Mouse (Mus musculus): ENCODE results near the gene Rpl3. TPM values are rescaled to one million over a fixed set of nuclear protein-coding genes. Genes with fewer than 3 reads are reported as not detected.

Rpl3 gene
- polyA plus RNA-seq, 1 experiment from 2014 or later, result 706 TPM

GRCm38 (mm10) chr15:80112499-80112898, 20.8 kb upstream of the Rpl3 start:
- H3K36me3 ChIP-seq (ENCODE audit: control insufficient read depth, insufficient read depth, low read length), result no peaks in the 10 kb centered on the region
- DNase-seq (ENCODE audit: low spot score) (no peak), ATAC-seq (ENCODE audit: low FRiP score, low TSS enrichment) (no peak)
- no peaks in the 10 kb centered on the region for H3K4me1 ChIP-seq (replicated peaks; ENCODE audit: control insufficient read depth, insufficient read depth)
- no peak overlapping the region for H3K4me2 ChIP-seq (replicated peaks; ENCODE audit: low read depth)
- 59% methylated on average over 2 of the region's 2 CpGs for WGBS
- H3K9ac ChIP-seq (ENCODE audit: low read length), result no peak overlapping the region
- H3K27me3 ChIP-seq (ENCODE audit: control insufficient read depth, insufficient read depth, low read length), result no peaks in the 10 kb centered on the region
- H3K4me3 ChIP-seq (ENCODE audit: low read depth, low read length), result no peak overlapping the region
- no peak overlapping the region for H3K27ac ChIP-seq (replicated peaks)
- no peaks in the 10 kb centered on the region for H3K9me3 ChIP-seq (ENCODE audit: control insufficient read depth, low read length)
- TF ChIP-seq EP300 (optimal IDR thresholded peaks at IDR 0.05), result no peak
- peak; percentile 61 for TF ChIP-seq CTCF (IDR thresholded peaks at IDR 0.05; ENCODE audit: low read depth)

GRCm38 (mm10) chr15:80111436-80111835, 19.8 kb upstream of the Rpl3 start:
- DNase-seq (ENCODE audit: low spot score), result no peak
- H3K4me1 ChIP-seq (replicated peaks; ENCODE audit: control insufficient read depth, insufficient read depth), result no peaks in the 10 kb centered on the region
- no peak overlapping the region for H3K9ac ChIP-seq (ENCODE audit: low read length)
- 89% methylated on average over 12 of the region's 12 CpGs for WGBS
- no peaks in the 10 kb centered on the region for H3K9me3 ChIP-seq (ENCODE audit: control insufficient read depth, low read length)
- H3K27ac ChIP-seq (replicated peaks), result no peak overlapping the region
- no peaks in the 10 kb centered on the region for H3K36me3 ChIP-seq (ENCODE audit: control insufficient read depth, insufficient read depth, low read length)
- no peak for TF ChIP-seq CTCF (IDR thresholded peaks at IDR 0.05; ENCODE audit: low read depth)
- no peak for TF ChIP-seq EP300 (optimal IDR thresholded peaks at IDR 0.05)
- no peak overlapping the region for H3K4me2 ChIP-seq (replicated peaks; ENCODE audit: low read depth)
- no peak for ATAC-seq (ENCODE audit: low FRiP score, low TSS enrichment)
- H3K27me3 ChIP-seq (ENCODE audit: control insufficient read depth, insufficient read depth, low read length), result no peaks in the 10 kb centered on the region
- H3K4me3 ChIP-seq (ENCODE audit: low read depth, low read length), result no peak overlapping the region

GRCm38 (mm10) chr15:80107575-80107974, 15.9 kb upstream of the Rpl3 start:
- no peak overlapping the region for H3K4me3 ChIP-seq (ENCODE audit: low read depth, low read length)
- no peaks in the 10 kb centered on the region for H3K27me3 ChIP-seq (ENCODE audit: control insufficient read depth, insufficient read depth, low read length)
- TF ChIP-seq CTCF (IDR thresholded peaks at IDR 0.05; ENCODE audit: low read depth) (no peak), EP300 (optimal IDR thresholded peaks at IDR 0.05) (no peak)
- no peak overlapping the region for H3K27ac ChIP-seq (replicated peaks)
- no peak for DNase-seq (ENCODE audit: low spot score)
- WGBS, result 88% methylated on average over 3 of the region's 3 CpGs
- H3K9ac ChIP-seq (ENCODE audit: low read length), result no peak overlapping the region
- no peak overlapping the region for H3K4me2 ChIP-seq (replicated peaks; ENCODE audit: low read depth)
- no peaks in the 10 kb centered on the region for H3K36me3 ChIP-seq (ENCODE audit: control insufficient read depth, insufficient read depth, low read length)
- no peaks in the 10 kb centered on the region for H3K9me3 ChIP-seq (ENCODE audit: control insufficient read depth, low read length)
- ATAC-seq (ENCODE audit: low FRiP score, low TSS enrichment), result 0 out of 2 replicates have a peak, but pooled peaks have one; percentile 3
- H3K4me1 ChIP-seq (replicated peaks; ENCODE audit: control insufficient read depth, insufficient read depth), result no peaks in the 10 kb centered on the region

GRCm38 (mm10) chr15:80107143-80107542, 15.5 kb upstream of the Rpl3 start:
- DNase-seq (ENCODE audit: low spot score) (no peak), ATAC-seq (ENCODE audit: low FRiP score, low TSS enrichment) (no peak)
- Histone ChIP-seq H3K36me3 (ENCODE audit: control insufficient read depth, insufficient read depth, low read length) (no peaks in the 10 kb centered on the region), H3K9me3 (ENCODE audit: control insufficient read depth, low read length) (no peaks in the 10 kb centered on the region), H3K4me1 (replicated peaks; ENCODE audit: control insufficient read depth, insufficient read depth) (no peaks in the 10 kb centered on the region), H3K27ac (replicated peaks) (no peak overlapping the region), H3K27me3 (ENCODE audit: control insufficient read depth, insufficient read depth, low read length) (no peaks in the 10 kb centered on the region), H3K4me2 (replicated peaks; ENCODE audit: low read depth) (no peak overlapping the region), H3K4me3 (ENCODE audit: low read depth, low read length) (no peak overlapping the region), H3K9ac (ENCODE audit: low read length) (no peak overlapping the region)
- TF ChIP-seq EP300 (optimal IDR thresholded peaks at IDR 0.05) (no peak), CTCF (IDR thresholded peaks at IDR 0.05; ENCODE audit: low read depth) (no peak)
- WGBS, result 90% methylated on average over 8 of the region's 8 CpGs

GRCm38 (mm10) chr15:80105490-80106410, 14.1 kb upstream of the Rpl3 start:
- Histone ChIP-seq H3K9ac (ENCODE audit: low read length) (no peak overlapping the region), H3K4me2 (replicated peaks; ENCODE audit: low read depth) (no peak overlapping the region), H3K9me3 (ENCODE audit: control insufficient read depth, low read length) (no peaks in the 10 kb centered on the region), H3K4me3 (ENCODE audit: low read depth, low read length) (no peak overlapping the region), H3K27ac (replicated peaks) (no peak overlapping the region), H3K4me1 (replicated peaks; ENCODE audit: control insufficient read depth, insufficient read depth) (no peaks in the 10 kb centered on the region), H3K27me3 (ENCODE audit: control insufficient read depth, insufficient read depth, low read length) (no peaks in the 10 kb centered on the region), H3K36me3 (ENCODE audit: control insufficient read depth, insufficient read depth, low read length) (no peaks in the 10 kb centered on the region)
- TF ChIP-seq CTCF (IDR thresholded peaks at IDR 0.05; ENCODE audit: low read depth) (peak; percentile 29; the same call in 1 of the 2 replicates), EP300 (optimal IDR thresholded peaks at IDR 0.05) (no peak)
- DNase-seq (ENCODE audit: low spot score) (no peak), ATAC-seq (ENCODE audit: low FRiP score, low TSS enrichment) (no peak)
- 67% methylated on average over 12 of the region's 12 CpGs for WGBS

GRCm38 (mm10) chr15:80102495-80102894, 10.8 kb upstream of the Rpl3 start:
- 64% methylated on average over 6 of the region's 6 CpGs for WGBS
- ATAC-seq (ENCODE audit: low FRiP score, low TSS enrichment), result no peak
- Histone ChIP-seq H3K9me3 (ENCODE audit: control insufficient read depth, low read length) (no peaks in the 10 kb centered on the region), H3K4me2 (replicated peaks; ENCODE audit: low read depth) (no peak overlapping the region), H3K4me3 (ENCODE audit: low read depth, low read length) (no peak overlapping the region), H3K36me3 (ENCODE audit: control insufficient read depth, insufficient read depth, low read length) (no peaks in the 10 kb centered on the region), H3K27ac (replicated peaks) (no peak overlapping the region), H3K9ac (ENCODE audit: low read length) (no peak overlapping the region), H3K4me1 (replicated peaks; ENCODE audit: control insufficient read depth, insufficient read depth) (peaks cover 6% of the 10 kb centered on the region; the same call in 1 of the 2 replicates), H3K27me3 (ENCODE audit: control insufficient read depth, insufficient read depth, low read length) (no peaks in the 10 kb centered on the region)
- TF ChIP-seq CTCF (IDR thresholded peaks at IDR 0.05; ENCODE audit: low read depth) (no peak), EP300 (optimal IDR thresholded peaks at IDR 0.05) (no peak)
- peak; percentile 59 for DNase-seq (ENCODE audit: low spot score)

All from stomach, postnatal 0 days (tissue).